Mouse (Mus musculus): ENCODE results near the gene Mei1. TPM values are rescaled to one million over a fixed set of nuclear protein-coding genes. Genes with fewer than 3 reads are reported as not detected.

Gene Mei1
- total RNA-seq, 2 experiments from 2014 or later, result 0.17 to 0.30 TPM

Other genes with a start within 250 kb of the Mei1 start
- gene Tob2, start 211.2 kb upstream of the Mei1 start, total RNA-seq (2021), result 10 to 100 TPM; 30.5 to 36.4 TPM
- 10 to 100 TPM; 31.2 to 33.5 TPM for gene Phf5a, start 198.1 kb upstream of the Mei1 start, total RNA-seq (2021)
- 100 to 1,000 TPM; 449 to 462 TPM for gene Aco2, start 197.7 kb upstream of the Mei1 start, total RNA-seq (2021)
- gene Polr3h, start 143.8 kb upstream of the Mei1 start, total RNA-seq (2021), result 10 to 100 TPM; 44.5 to 48.2 TPM
- gene Csdc2, start 133.2 kb upstream of the Mei1 start, total RNA-seq (2021), result 10 to 100 TPM; 74.5 to 77.1 TPM
- 100 to 1,000 TPM; 209 to 220 TPM for gene Pmm1, start 109.1 kb upstream of the Mei1 start, total RNA-seq (2021)
- not detected for gene 1700029P11Rik, start 89.5 kb upstream of the Mei1 start, total RNA-seq (2021)
- gene Xrcc6, start 82.2 kb upstream of the Mei1 start, total RNA-seq (2021), result 10 to 100 TPM; 25.5 to 27.2 TPM
- 100 to 1,000 TPM; 111 to 116 TPM for gene Desi1, start 36.1 kb upstream of the Mei1 start, total RNA-seq (2021)
- gene Snu13, start 22.4 kb upstream of the Mei1 start, total RNA-seq (2021), result 100 to 1,000 TPM; 107 to 110 TPM
- not detected for gene 4930407I10Rik, start 10.8 kb upstream of the Mei1 start, total RNA-seq (2021)
- gene Ccdc134, start 57.9 kb downstream of the Mei1 start, total RNA-seq (2021), result 10 to 100 TPM; 11.5 to 15.3 TPM
- gene Srebf2, start 77.2 kb downstream of the Mei1 start, total RNA-seq (2021), result 100 to 1,000 TPM; 156 to 167 TPM
- under 1 TPM; 0.72 to 0.76 TPM for gene Shisa8, start 142.8 kb downstream of the Mei1 start, total RNA-seq (2021)
- gene Tnfrsf13c, start 154.4 kb downstream of the Mei1 start, total RNA-seq (2021), result under 1 TPM; 0.30 to 0.62 TPM
- gene Cenpm, start 174.8 kb downstream of the Mei1 start, total RNA-seq (2021), result 1 to 10 TPM; 2.7 to 4.0 TPM
- gene 1500009C09Rik, start 182.4 kb downstream of the Mei1 start, total RNA-seq (2021), result 100 to 1,000 TPM in 1 of 2 experiments, 10 to 100 TPM in 1; 98.3 to 115 TPM
- gene Sept3, start 204.9 kb downstream of the Mei1 start, total RNA-seq (2021), result 100 to 1,000 TPM; 608 to 622 TPM
- not detected for gene Wbp2nl, start 229.0 kb downstream of the Mei1 start, total RNA-seq (2021)